Mouse (Mus musculus) liver, adult (tissue): ENCODE data around the gene Fbxo6.

Experiments
- GATA4 ChIP-seq: IDR thresholded peaks from 2 replicates; pipeline ENCODE4 v1.6.1; 2014; ENCODE audit warnings: mild to moderate bottlenecking, low read length; ENCODE audit not compliant: insufficient replicate concordance

Fbxo6 gene

DNA sequence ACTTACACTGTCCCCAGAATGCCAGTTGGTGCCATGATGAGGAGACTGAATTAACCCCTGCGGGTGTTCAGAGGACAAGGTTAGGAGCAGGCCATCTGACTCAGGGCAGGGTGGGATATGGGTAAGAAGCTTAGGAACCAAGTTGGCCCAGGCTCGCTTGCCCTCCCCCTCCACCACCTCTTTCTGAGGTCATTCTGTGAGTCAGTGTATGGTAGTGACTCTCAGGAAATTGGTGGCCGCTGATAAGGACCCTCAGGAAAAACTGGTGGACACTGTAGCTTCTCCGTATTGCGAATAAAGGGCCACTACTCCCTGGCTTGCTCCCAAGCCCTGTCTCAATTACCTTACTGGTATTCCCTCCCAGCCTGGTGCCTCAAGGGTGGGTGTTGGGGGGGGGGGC, 42.7 kb downstream of the Fbxo6 start:
- no peak for TF ChIP-seq GATA4

- no peak for TF ChIP-seq GATA4
Observed at GRCm38 (mm10) chr4:148108565-148109100, 43.3 kb downstream of the Fbxo6 start.

DNA sequence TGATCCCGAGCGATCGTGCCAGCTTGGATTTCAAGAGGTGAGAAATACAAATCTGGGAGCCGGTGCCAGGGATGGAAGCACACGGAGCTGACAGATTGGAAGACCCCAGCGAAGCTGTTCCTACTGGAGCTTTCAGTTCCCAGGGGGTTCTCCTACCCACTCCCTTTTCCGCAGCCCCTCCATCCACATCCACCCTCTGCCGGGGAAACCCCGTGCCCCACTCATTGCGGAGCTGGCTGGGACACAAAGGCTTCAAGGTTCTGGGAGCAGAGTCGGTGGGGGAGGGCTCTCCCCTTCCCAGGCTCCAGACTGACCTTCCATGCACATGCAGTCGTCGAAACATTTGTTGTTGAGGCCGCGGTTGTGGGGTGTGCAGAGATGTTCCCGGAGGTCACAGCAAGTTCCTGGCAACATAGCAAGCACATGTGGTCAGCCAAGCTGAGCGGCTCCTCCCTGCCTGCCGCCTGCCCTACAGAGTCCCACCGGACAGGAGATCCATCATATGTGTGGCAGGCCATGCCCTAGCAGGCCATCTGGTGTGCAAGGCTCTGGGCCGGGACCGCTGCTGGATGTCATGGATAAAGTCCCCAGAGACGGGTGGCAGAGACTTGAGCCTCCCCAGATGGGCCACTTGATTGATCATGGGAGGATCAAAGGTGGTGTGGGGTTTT, 44.2 kb downstream of the Fbxo6 start:
- TF ChIP-seq GATA4, result no peak

- TF ChIP-seq GATA4, result no peak
Observed at GRCm38 (mm10) chr4:148104146-148104545, 47.8 kb downstream of the Fbxo6 start.

- no peak for TF ChIP-seq GATA4
Observed at GRCm38 (mm10) chr4:148101801-148102527, 50.0 kb downstream of the Fbxo6 start.

DNA sequence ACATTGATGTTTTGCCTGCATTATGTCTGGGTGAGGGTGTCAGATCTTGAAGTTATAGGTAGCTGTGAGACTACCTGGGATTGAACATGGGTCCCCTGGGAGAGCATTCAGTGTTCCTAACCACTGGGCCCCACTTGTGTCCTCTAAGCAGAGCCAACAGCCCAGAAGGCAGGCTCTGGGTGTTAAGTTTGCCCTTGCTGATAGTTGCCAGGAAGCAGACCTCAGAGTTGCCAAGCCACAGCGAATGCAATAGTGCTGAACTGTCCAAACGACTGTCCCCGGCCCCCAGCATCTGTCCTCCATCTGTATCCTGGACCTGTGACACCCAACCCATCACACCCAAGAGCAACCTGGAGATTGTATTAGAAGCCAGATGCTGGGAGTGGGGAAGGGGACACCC, 53.3 kb downstream of the Fbxo6 start:
- TF ChIP-seq GATA4, result no peak

GRCm38 (mm10) chr4:148097936-148098335, 54.0 kb downstream of the Fbxo6 start:
- no peak for TF ChIP-seq GATA4
